Mouse (Mus musculus): Measurements from ENCODE around the gene Robo1. TPM values are rescaled to one million over a fixed set of nuclear protein-coding genes. Genes with fewer than 3 reads are reported as not detected.
A peak's percentile ranks its signal among the peaks of the same experiment; 100 is the strongest.

Gene Robo1
- total RNA-seq, 2 experiments from 2014 or later = 0.84 to 1.2 TPM

- peak; percentile 24 for DNase-seq (ENCODE audit: low spot score)
Measured at GRCm38 (mm10) chr16:72995251-72995954, 687.3 kb downstream of the Robo1 start.

GRCm38 (mm10) chr16:72995955-72996535, 687.9 kb downstream of the Robo1 start:
- DNase-seq (ENCODE audit: low spot score) = no peak

GRCm38 (mm10) chr16:72998677-72999076, 690.6 kb downstream of the Robo1 start:
- DNase-seq (ENCODE audit: low spot score) = no peak

GRCm38 (mm10) chr16:73002685-73003084, 694.6 kb downstream of the Robo1 start:
- no peak for DNase-seq (ENCODE audit: low spot score)

- DNase-seq (ENCODE audit: low spot score) = no peak
Measured at GRCm38 (mm10) chr16:73004601-73005000, 696.5 kb downstream of the Robo1 start.

- DNase-seq (ENCODE audit: low spot score) = no peak
Measured at GRCm38 (mm10) chr16:73005831-73006230, 697.7 kb downstream of the Robo1 start.

GRCm38 (mm10) chr16:73007434-73007833, 699.3 kb downstream of the Robo1 start:
- DNase-seq (ENCODE audit: low spot score) = no peak

- no peak for DNase-seq (ENCODE audit: low spot score)
Measured at GRCm38 (mm10) chr16:73011313-73011712, 703.2 kb downstream of the Robo1 start.

- DNase-seq (ENCODE audit: low spot score) = no peak
Measured at GRCm38 (mm10) chr16:73012926-73013325, 704.8 kb downstream of the Robo1 start.

GRCm38 (mm10) chr16:73014544-73014943, 706.4 kb downstream of the Robo1 start:
- no peak for DNase-seq (ENCODE audit: low spot score)

- no peak for DNase-seq (ENCODE audit: low spot score)
Measured at GRCm38 (mm10) chr16:73015976-73016375, 707.9 kb downstream of the Robo1 start.

- no peak for DNase-seq (ENCODE audit: low spot score)
Measured at GRCm38 (mm10) chr16:73016801-73017200, 708.7 kb downstream of the Robo1 start.

- no peak for DNase-seq (ENCODE audit: low spot score)
Measured at GRCm38 (mm10) chr16:73024326-73024725, 716.2 kb downstream of the Robo1 start.

- peak; percentile 24 for DNase-seq (ENCODE audit: low spot score)
Measured at GRCm38 (mm10) chr16:73027692-73028091, 719.6 kb downstream of the Robo1 start.

- DNase-seq (ENCODE audit: low spot score) = no peak
Measured at GRCm38 (mm10) chr16:73030999-73031398, 722.9 kb downstream of the Robo1 start.

- no peak for DNase-seq (ENCODE audit: low spot score)
Measured at GRCm38 (mm10) chr16:73035210-73035985, 727.3 kb downstream of the Robo1 start.

- DNase-seq (ENCODE audit: low spot score) = no peak
Measured at GRCm38 (mm10) chr16:73038552-73038951, 730.4 kb downstream of the Robo1 start.

GRCm38 (mm10) chr16:73062461-73062860, 754.4 kb downstream of the Robo1 start:
- DNase-seq (ENCODE audit: low spot score) = no peak

GRCm38 (mm10) chr16:73067782-73068181, 759.7 kb downstream of the Robo1 start:
- DNase-seq (ENCODE audit: low spot score) = no peak

GRCm38 (mm10) chr16:73072047-73072446, 763.9 kb downstream of the Robo1 start:
- no peak for DNase-seq (ENCODE audit: low spot score)

- no peak for DNase-seq (ENCODE audit: low spot score)
Measured at GRCm38 (mm10) chr16:73072883-73073282, 764.8 kb downstream of the Robo1 start.

GRCm38 (mm10) chr16:73082420-73082819, 774.3 kb downstream of the Robo1 start:
- DNase-seq (ENCODE audit: low spot score) = no peak

Data from gastrocnemius, adult 18-20 months (tissue).